Mouse (Mus musculus): ENCODE measurements around the gene Cmtm1. TPM values are rescaled to one million over a fixed set of nuclear protein-coding genes. Genes with fewer than 3 reads are reported as not detected.
A peak's percentile ranks its signal among the peaks of the same experiment; 100 is the strongest.
"Not testable (repeated sequence)": the region's sequence is repeated elsewhere in the genome, so short reads cannot be mapped to it uniquely, and the experiment has no call there.

The Cmtm1 gene
- polyA plus RNA-seq, 1 experiment from 2014 or later = not detected

- not testable (repeated sequence) for H3K9me3 ChIP-seq (ENCODE audit: control insufficient read depth, low read length); H3K36me3 ChIP-seq (ENCODE audit: control insufficient read depth, insufficient read depth); H3K27me3 ChIP-seq (replicated peaks; ENCODE audit: control insufficient read depth, insufficient read depth, low read length); H3K27ac ChIP-seq (ENCODE audit: low read length); H3K4me1 ChIP-seq (replicated peaks; ENCODE audit: control insufficient read depth, insufficient read depth, low read length); H3K9ac ChIP-seq (replicated peaks; ENCODE audit: low read depth, low read length); H3K4me3 ChIP-seq (replicated peaks; ENCODE audit: low read length); H3K4me2 ChIP-seq (ENCODE audit: low read length)
- WGBS = under 1% methylated on average over 3 of the region's 3 CpGs
- ATAC-seq = peak; percentile 87
Observed at GRCm38 (mm10) chr8:104301577-104301976, 8.4 kb downstream of the Cmtm1 start.

- 91% methylated on average over 1 of the region's 1 CpGs for WGBS
- Histone ChIP-seq H3K4me2 (ENCODE audit: low read length) (no peak overlapping the region), H3K4me3 (replicated peaks; ENCODE audit: low read length) (no peak overlapping the region), H3K27me3 (replicated peaks; ENCODE audit: control insufficient read depth, insufficient read depth, low read length) (no peaks in the 10 kb centered on the region), H3K4me1 (replicated peaks; ENCODE audit: control insufficient read depth, insufficient read depth, low read length) (no peaks in the 10 kb centered on the region), H3K27ac (ENCODE audit: low read length) (no peak overlapping the region), H3K9me3 (ENCODE audit: control insufficient read depth, low read length) (no peaks in the 10 kb centered on the region), H3K9ac (replicated peaks; ENCODE audit: low read depth, low read length) (no peak overlapping the region), H3K36me3 (ENCODE audit: control insufficient read depth, insufficient read depth) (no peaks in the 10 kb centered on the region)
- no peak for ATAC-seq
Observed at GRCm38 (mm10) chr8:104294396-104294795, 15.5 kb downstream of the Cmtm1 start.

GRCm38 (mm10) chr8:104293081-104293480 lies 16.9 kb downstream of the Cmtm1 start, which contains the start of gene Cmtm2a:
Gene Cmtm2a, minus strand, starts transcription at chr8:104293181.
- not testable (repeated sequence) for H3K27ac ChIP-seq (ENCODE audit: low read length); H3K27me3 ChIP-seq (replicated peaks; ENCODE audit: control insufficient read depth, insufficient read depth, low read length); H3K4me2 ChIP-seq (ENCODE audit: low read length); ATAC-seq; H3K9ac ChIP-seq (replicated peaks; ENCODE audit: low read depth, low read length); H3K4me1 ChIP-seq (replicated peaks; ENCODE audit: control insufficient read depth, insufficient read depth, low read length); H3K36me3 ChIP-seq (ENCODE audit: control insufficient read depth, insufficient read depth); H3K4me3 ChIP-seq (replicated peaks; ENCODE audit: low read length); H3K9me3 ChIP-seq (ENCODE audit: control insufficient read depth, low read length)
- 91% methylated on average over 10 of the region's 12 CpGs for WGBS

- Histone ChIP-seq H3K4me2 (ENCODE audit: low read length) (no peak overlapping the region), H3K4me1 (replicated peaks; ENCODE audit: control insufficient read depth, insufficient read depth, low read length) (no peaks in the 10 kb centered on the region), H3K9me3 (ENCODE audit: control insufficient read depth, low read length) (no peaks in the 10 kb centered on the region), H3K27me3 (replicated peaks; ENCODE audit: control insufficient read depth, insufficient read depth, low read length) (no peaks in the 10 kb centered on the region), H3K4me3 (replicated peaks; ENCODE audit: low read length) (no peak overlapping the region), H3K27ac (ENCODE audit: low read length) (no peak overlapping the region), H3K36me3 (ENCODE audit: control insufficient read depth, insufficient read depth) (no peaks in the 10 kb centered on the region), H3K9ac (replicated peaks; ENCODE audit: low read depth, low read length) (no peak overlapping the region)
- 80% methylated on average over 6 of the region's 6 CpGs for WGBS
- ATAC-seq = no peak
Observed at GRCm38 (mm10) chr8:104268937-104269440, 41.0 kb downstream of the Cmtm1 start.

GRCm38 (mm10) chr8:104268368-104268767 lies 41.6 kb downstream of the Cmtm1 start:
- no peak overlapping the region for H3K9ac ChIP-seq (replicated peaks; ENCODE audit: low read depth, low read length)
- no peak for ATAC-seq
- no peaks in the 10 kb centered on the region for H3K27me3 ChIP-seq (replicated peaks; ENCODE audit: control insufficient read depth, insufficient read depth, low read length)

GRCm38 (mm10) chr8:104264271-104264935 lies 45.5 kb downstream of the Cmtm1 start:
- not testable (repeated sequence) for H3K36me3 ChIP-seq (ENCODE audit: control insufficient read depth, insufficient read depth); H3K4me1 ChIP-seq (replicated peaks; ENCODE audit: control insufficient read depth, insufficient read depth, low read length); H3K27me3 ChIP-seq (replicated peaks; ENCODE audit: control insufficient read depth, insufficient read depth, low read length); H3K4me3 ChIP-seq (replicated peaks; ENCODE audit: low read length); H3K4me2 ChIP-seq (ENCODE audit: low read length); H3K9me3 ChIP-seq (ENCODE audit: control insufficient read depth, low read length); H3K9ac ChIP-seq (replicated peaks; ENCODE audit: low read depth, low read length); ATAC-seq; H3K27ac ChIP-seq (ENCODE audit: low read length)
- 97% methylated on average over 22 of the region's 22 CpGs for WGBS

More at GRCm38 (mm10) chr8:104268368-104268767, 41.6 kb downstream of the Cmtm1 start:
- H3K4me3 ChIP-seq (replicated peaks; ENCODE audit: low read length) = no peak overlapping the region
- H3K36me3 ChIP-seq (ENCODE audit: control insufficient read depth, insufficient read depth) = no peaks in the 10 kb centered on the region
- H3K4me2 ChIP-seq (ENCODE audit: low read length) = no peak overlapping the region
- no peaks in the 10 kb centered on the region for H3K9me3 ChIP-seq (ENCODE audit: control insufficient read depth, low read length)
- no peak overlapping the region for H3K27ac ChIP-seq (ENCODE audit: low read length)
- no peaks in the 10 kb centered on the region for H3K4me1 ChIP-seq (replicated peaks; ENCODE audit: control insufficient read depth, insufficient read depth, low read length)

GRCm38 (mm10) chr8:104261802-104262201 lies 48.1 kb downstream of the Cmtm1 start:
- not testable (repeated sequence) for H3K4me1 ChIP-seq (replicated peaks; ENCODE audit: control insufficient read depth, insufficient read depth, low read length); ATAC-seq; H3K4me3 ChIP-seq (replicated peaks; ENCODE audit: low read length); H3K9me3 ChIP-seq (ENCODE audit: control insufficient read depth, low read length); H3K9ac ChIP-seq (replicated peaks; ENCODE audit: low read depth, low read length); H3K27ac ChIP-seq (ENCODE audit: low read length); H3K27me3 ChIP-seq (replicated peaks; ENCODE audit: control insufficient read depth, insufficient read depth, low read length); H3K4me2 ChIP-seq (ENCODE audit: low read length)
- WGBS = 96% methylated on average over 5 of the region's 5 CpGs
- peaks cover 16% of the 10 kb centered on the region for H3K36me3 ChIP-seq (ENCODE audit: control insufficient read depth, insufficient read depth)

GRCm38 (mm10) chr8:104253016-104253415 lies 56.9 kb downstream of the Cmtm1 start:
- peaks cover 14% of the 10 kb centered on the region for H3K4me1 ChIP-seq (replicated peaks; ENCODE audit: control insufficient read depth, insufficient read depth, low read length)
- H3K36me3 ChIP-seq (ENCODE audit: control insufficient read depth, insufficient read depth) = peaks cover 2% of the 10 kb centered on the region; the same call in 1 of the 2 replicates
- 85% methylated on average over 3 of the region's 3 CpGs for WGBS
- H3K27ac ChIP-seq (ENCODE audit: low read length) = no peak overlapping the region
- no peak for ATAC-seq
- no peak overlapping the region for H3K4me3 ChIP-seq (replicated peaks; ENCODE audit: low read length)
- H3K9me3 ChIP-seq (ENCODE audit: control insufficient read depth, low read length) = no peaks in the 10 kb centered on the region
- H3K9ac ChIP-seq (replicated peaks; ENCODE audit: low read depth, low read length) = no peak overlapping the region
- H3K4me2 ChIP-seq (ENCODE audit: low read length) = no peak overlapping the region
- no peaks in the 10 kb centered on the region for H3K27me3 ChIP-seq (replicated peaks; ENCODE audit: control insufficient read depth, insufficient read depth, low read length)

- peak overlapping the region; percentile 76 for H3K4me3 ChIP-seq (replicated peaks; ENCODE audit: low read length)
- no peaks in the 10 kb centered on the region for H3K9me3 ChIP-seq (ENCODE audit: control insufficient read depth, low read length)
- peak overlapping the region; percentile 72 for H3K9ac ChIP-seq (replicated peaks; ENCODE audit: low read depth, low read length)
- no peak overlapping the region for H3K27ac ChIP-seq (ENCODE audit: low read length)
- 0% methylated on average over 7 of the region's 7 CpGs for WGBS
- H3K4me2 ChIP-seq (ENCODE audit: low read length) = peak overlapping the region; percentile 89
- no peaks in the 10 kb centered on the region for H3K36me3 ChIP-seq (ENCODE audit: control insufficient read depth, insufficient read depth)
- H3K27me3 ChIP-seq (replicated peaks; ENCODE audit: control insufficient read depth, insufficient read depth, low read length) = no peaks in the 10 kb centered on the region
- ATAC-seq = no peak
- H3K4me1 ChIP-seq (replicated peaks; ENCODE audit: control insufficient read depth, insufficient read depth, low read length) = peaks cover 27% of the 10 kb centered on the region
Observed at GRCm38 (mm10) chr8:104251461-104251860, 58.5 kb downstream of the Cmtm1 start.
